Mouse (Mus musculus) bone marrow, adult 2 months (tissue): ENCODE data around the gene Prss12. TPM values are rescaled to one million over a fixed set of nuclear protein-coding genes. Genes with fewer than 3 reads are reported as not detected.

Source experiments
- H3K27ac ChIP-seq: fragments of 200-500 bp; 2 replicates; pipeline ENCODE4 v1.5.1; 2012; ENCODE audit warnings: low read depth, mild to moderate bottlenecking, control low read depth, inconsistent platforms, low read length; ENCODE audit not compliant: control insufficient read depth, poor library complexity, insufficient read depth
- H3K4me1 ChIP-seq: fragments of 200-500 bp; 2 replicates; pipeline ENCODE4 v1.6.1; 2011; ENCODE audit warnings: low read length; ENCODE audit not compliant: control insufficient read depth, insufficient read depth
- H3K4me3 ChIP-seq: fragments of 200-500 bp; replicated peaks from 2 replicates; pipeline ENCODE3; 2011; ENCODE audit warnings: mild to moderate bottlenecking, low read depth, low read length, control low read depth; ENCODE audit not compliant: control insufficient read depth
- CTCF ChIP-seq: fragments of 200-500 bp; IDR thresholded peaks from 2 replicates; pipeline ENCODE4 v1.5.1; 2011; ENCODE audit warnings: low read length, control low read depth; ENCODE audit not compliant: control insufficient read depth, insufficient read depth
- POLR2A ChIP-seq: fragments of 200-500 bp; IDR thresholded peaks from 2 replicates; pipeline ENCODE4 v1.6.1; 2011; ENCODE audit warnings: low read depth, mild to moderate bottlenecking, control low read depth, low read length, borderline replicate concordance; ENCODE audit not compliant: control insufficient read depth
- WGBS: fragments of 180-500 bp; shearing (Covaris S2); methylation state at CpG from one replicate; pipeline ENCODE4 v1.1.7; 2018; 5-methylcytosine and 5-hydroxymethylcytosine counted together
- polyA plus RNA-seq: library from polyadenylated mRNA; stranded (reverse); fragments of >200 nt; gene quantifications from 2 replicates; pipeline ENCODE4 v1.2.4, GENCODE M21; 2011; ENCODE audit warnings: low replicate concordance; ENCODE audit not compliant: missing spikeins, insufficient read depth, insufficient read length

Prss12 gene
- polyA plus RNA-seq, 1 experiment = 0.57 TPM

DNA sequence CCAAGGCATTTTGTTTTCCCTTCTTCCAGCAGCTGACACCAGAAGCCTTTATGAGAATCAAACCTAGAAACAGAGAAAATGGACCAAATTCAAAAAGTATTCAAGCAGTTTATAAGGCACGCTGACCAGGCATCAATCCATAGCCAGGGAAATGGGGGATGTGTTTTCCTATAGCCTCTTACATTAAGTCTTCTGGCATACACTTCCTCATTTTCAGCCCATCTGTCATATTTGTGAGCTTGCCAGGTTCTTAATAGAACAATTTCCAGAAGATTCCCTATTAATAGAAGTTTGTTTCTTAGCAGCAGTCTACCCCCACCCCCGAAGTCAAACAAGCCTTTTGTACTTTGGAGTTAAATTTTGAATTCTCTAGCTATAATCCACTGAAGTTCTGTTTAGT, 84.4 kb downstream of the Prss12 start:
- Histone ChIP-seq H3K4me1 (no peaks in the 10 kb centered on the region), H3K27ac (no peak overlapping the region), H3K4me3 (no peak overlapping the region)
- 19% methylated on average over 2 of the region's 2 CpGs for WGBS
- TF ChIP-seq POLR2A = no peak
- TF ChIP-seq CTCF = no peak

DNA sequence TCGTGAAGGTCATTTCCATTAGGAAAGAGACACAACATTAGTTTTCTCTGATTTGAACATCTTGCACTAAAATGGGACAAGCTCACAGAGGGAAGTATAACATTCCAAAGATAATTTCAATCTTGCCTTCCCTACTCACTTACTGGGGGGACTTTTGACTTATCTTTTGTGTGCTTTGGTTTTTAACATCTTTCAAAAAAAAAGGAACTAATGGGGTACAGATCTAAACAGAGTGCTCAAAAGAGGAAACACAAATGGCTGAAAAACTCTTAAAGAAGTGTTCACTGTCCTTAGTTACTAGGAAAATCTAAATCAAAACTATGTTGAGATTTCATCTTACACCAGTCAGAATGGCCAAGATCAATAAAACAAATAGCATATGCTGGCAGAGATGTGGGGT, 90.6 kb downstream of the Prss12 start:
- Histone ChIP-seq H3K4me3 (no peak overlapping the region), H3K27ac (no peak overlapping the region), H3K4me1 (no peaks in the 10 kb centered on the region)
- TF ChIP-seq CTCF = no peak
- no peak for TF ChIP-seq POLR2A
- WGBS = 70% methylated on average over 1 of the region's 1 CpGs

DNA sequence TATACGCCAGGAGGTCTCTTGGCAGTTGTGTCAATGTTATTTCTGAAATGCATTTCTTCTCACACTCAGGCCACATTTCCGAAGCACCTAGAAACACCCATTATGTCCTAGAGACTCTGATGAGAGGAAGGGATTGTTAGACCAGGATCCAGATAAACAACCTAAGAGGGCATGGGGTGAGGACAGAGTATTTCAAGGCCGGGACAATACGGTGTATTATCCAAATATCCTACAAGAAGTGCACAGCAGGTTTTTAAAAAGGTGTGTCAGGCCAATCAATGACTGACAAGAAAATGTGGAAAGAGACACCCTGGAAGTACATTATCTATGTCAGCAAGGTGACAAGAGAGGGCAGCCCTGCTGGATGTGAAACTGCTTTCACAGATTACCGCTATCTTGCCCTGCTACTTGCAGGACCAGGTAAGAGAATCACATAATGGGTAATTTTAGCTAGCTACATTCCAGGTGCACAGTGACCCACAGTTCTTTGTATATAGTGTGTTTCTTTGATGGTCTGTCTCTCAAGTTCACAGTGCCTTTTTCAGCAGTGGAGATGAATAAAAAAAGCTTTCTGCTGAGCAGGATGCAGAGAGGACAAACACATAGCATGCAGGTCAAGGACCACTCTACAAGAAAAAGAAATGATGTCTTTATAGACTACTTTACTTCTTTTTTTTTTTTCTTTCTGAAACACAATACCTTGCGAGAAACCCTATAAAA, 97.0 kb downstream of the Prss12 start:
- no peaks in the 10 kb centered on the region for H3K4me1 ChIP-seq
- H3K27ac ChIP-seq = no peak overlapping the region
- 86% methylated on average over 6 of the region's 6 CpGs for WGBS

DNA sequence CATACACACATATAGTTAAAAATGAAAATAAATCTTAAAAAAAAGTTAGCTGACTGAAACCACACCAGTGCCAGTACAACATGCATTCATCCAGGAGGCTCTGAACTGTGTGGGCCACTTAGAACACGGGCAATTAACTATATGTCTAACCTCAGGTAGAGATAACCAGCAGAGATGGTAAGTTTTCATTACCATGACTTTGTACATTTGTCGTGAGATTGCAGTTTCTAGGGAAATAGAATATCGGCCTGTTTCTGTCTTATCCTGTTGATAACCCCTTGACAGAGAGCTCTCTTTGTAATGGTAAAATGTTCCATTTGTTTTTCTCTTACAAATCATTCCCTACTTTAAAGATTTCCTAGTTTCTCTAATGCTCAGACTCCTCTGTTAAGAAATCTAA, 103.8 kb downstream of the Prss12 start:
- H3K4me3 ChIP-seq = no peak overlapping the region
- H3K4me1 ChIP-seq = no peaks in the 10 kb centered on the region; the same call in 1 of the 2 replicates
- TF ChIP-seq POLR2A = no peak
- TF ChIP-seq CTCF = no peak
- no peak overlapping the region for H3K27ac ChIP-seq
- WGBS = 68% methylated on average over 3 of the region's 3 CpGs

More for the DNA sequence above, 97.0 kb downstream of the Prss12 start:
- H3K4me3 ChIP-seq = no peak overlapping the region
- TF ChIP-seq POLR2A (no peak), CTCF (no peak)

- no peaks in the 10 kb centered on the region; the same call in 1 of the 2 replicates for H3K4me1 ChIP-seq
- no peak overlapping the region for H3K4me3 ChIP-seq
- no peak for TF ChIP-seq POLR2A
- no peak for TF ChIP-seq CTCF
- WGBS = 66% methylated on average over 6 of the region's 6 CpGs
- H3K27ac ChIP-seq = no peak overlapping the region
These were observed 107.2 kb downstream of the Prss12 start for GRCm38 (mm10) chr3:123553872-123554271.

DNA sequence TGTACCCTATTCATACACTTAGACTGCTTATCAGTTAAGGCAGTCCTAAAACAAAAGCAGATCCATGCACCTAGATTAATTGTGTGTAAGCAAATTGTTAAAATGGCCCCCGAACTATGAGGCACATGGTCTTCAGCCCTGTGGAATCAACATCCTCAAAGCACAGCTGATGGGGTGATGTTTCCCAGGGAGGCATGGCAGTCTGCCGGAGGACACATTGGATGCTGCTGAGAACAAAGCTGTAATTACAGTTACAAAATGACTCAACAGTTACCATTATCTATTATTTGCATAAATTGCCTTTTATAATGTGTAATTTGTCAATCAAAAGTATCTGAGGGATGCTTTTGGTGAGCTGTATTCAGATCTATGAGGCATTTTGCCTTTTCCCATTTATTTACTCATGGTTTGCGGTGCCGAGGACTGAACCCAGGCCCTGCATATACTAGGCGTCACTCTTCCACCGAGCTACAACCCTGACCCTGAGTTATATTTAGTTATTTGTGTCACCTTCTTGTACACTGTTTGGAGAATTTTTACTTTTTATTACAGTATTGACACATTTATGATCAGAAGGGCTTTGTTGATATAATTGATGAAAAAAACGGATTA, 108.6 kb downstream of the Prss12 start:
- 86% methylated on average over 7 of the region's 7 CpGs for WGBS
- no peak overlapping the region for H3K4me3 ChIP-seq
- no peak overlapping the region for H3K27ac ChIP-seq
- H3K4me1 ChIP-seq = no peaks in the 10 kb centered on the region; the same call in 1 of the 2 replicates
- TF ChIP-seq CTCF = no peak
- no peak for TF ChIP-seq POLR2A

Other genes starting within 250 kb of the Prss12 start
- gene Synpo2, start 210.8 kb upstream of the Prss12 start, polyA plus RNA-seq = 0.70 and 0.80 TPM in 2 replicates
- gene Sec24d, start 179.5 kb upstream of the Prss12 start, polyA plus RNA-seq = 3.0 and 3.4 TPM in 2 replicates
- gene Mettl14, start 60.8 kb upstream of the Prss12 start, polyA plus RNA-seq = 10.8 and 11.3 TPM in 2 replicates
- gene Ndst3, start 243.9 kb downstream of the Prss12 start, polyA plus RNA-seq = not detected in 2 replicates